Mouse (Mus musculus) B cell, adult 2 months (primary cell): ENCODE data around the gene Ift57.

Experiments
- DNase-seq, 2 experiments: peaks; one replicate each; pipeline ENCODE4 v3.0.0; 2022

Gene Ift57

DNA sequence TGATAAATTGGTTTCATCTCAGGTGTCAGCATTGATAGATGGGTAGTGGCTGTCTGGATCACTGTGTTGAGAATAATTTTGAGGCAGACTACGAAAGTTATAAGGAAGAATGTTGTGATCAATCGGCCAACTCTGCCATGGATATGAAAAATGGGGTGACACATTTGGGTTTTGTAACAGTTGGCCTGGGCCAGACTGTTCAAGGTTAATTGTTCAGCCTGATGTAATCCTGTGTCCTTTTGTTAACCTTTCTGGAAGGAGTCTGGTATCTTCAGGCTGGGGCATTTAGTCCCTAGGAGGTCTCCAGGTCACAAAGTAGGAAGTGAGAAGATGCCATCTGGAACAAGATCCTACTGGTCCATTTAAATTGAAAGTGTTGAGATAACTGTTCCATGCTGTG, 97.2 kb downstream of the Ift57 start:
- DNase-seq = no peak

DNA sequence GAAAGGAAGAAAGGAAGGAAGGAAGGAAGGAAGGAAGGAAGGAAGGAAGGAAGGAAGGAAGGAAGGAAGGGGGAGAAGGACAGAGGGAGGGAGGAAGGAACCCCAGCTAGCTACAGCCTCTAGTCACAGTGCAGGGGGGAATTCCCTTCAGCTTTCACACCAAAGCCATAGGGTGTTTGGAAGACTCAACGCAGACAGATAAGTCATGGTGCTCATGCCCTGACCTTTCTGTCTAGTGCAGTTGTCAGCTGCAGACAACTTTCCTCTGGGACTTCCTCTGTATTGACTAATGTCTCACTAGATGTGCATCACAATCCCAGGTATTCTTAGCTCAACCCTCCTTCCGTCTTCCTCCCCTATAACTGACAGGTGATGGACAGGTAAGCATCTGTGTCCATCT, 97.9 kb downstream of the Ift57 start:
- peak in 1 of 2 experiments; percentile 21 for DNase-seq

DNA sequence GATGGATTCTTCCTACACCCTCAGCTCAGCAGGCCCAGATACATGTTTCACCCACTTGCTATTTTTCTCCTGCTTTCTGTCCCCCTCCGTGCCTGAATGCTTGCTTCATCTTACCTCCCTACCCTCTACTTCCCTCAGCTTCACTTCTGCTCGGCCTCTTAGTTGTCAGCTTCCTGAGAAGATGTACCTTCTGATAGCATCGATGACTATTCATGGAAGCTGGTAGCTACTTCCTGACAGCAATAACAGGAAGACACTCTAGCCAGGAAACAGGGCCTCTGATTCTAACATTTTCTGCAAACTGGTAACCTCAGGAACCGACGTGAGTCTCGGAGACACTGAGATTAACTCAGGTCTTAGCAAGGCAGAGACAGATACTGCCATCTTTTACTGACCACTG, 99.8 kb downstream of the Ift57 start:
- DNase-seq = peak in 1 of 2 experiments; percentile 39

DNA sequence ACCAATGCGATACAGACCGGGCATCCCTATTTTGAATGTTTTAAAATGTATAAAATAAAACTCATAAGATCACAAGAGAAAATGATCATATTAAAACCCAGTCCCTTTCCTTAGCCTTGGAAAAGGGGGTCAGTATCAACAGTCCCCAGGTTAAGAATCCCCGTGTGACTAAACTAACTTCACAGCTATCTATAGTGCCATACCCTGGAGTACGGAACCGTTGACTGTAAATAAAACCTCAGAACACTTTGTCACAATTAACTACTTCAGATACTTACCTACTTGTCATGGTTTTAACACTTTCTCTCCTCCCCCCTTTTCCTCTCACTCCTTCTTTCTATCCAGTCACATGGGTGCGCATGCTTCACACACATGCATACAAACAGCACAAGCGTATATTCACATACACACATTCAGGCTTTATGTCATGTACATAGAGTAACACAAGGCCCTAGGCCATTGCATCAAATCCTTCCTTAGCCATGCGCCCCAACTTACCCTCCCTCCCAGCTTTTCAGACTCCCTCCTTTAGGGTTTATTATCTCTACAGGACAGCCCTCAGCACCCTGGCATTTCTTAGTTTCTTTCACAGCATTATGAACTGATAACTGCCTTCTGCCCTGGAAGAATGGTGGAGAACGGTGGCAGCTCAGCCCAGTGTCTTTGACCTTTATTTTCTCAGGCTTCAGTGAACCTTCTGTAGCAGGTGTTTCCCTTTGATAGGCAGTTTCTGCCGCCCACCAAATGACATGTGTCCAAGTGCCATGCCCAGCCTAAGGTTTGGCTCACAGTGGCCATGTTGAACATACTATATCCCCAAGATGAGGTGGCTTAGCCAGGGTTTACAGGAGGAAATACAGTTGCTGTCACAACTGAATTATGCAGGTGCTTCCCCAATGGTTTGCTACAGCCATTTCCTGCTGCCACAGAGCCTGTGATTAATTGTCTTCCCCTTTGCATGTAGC, 100.8 kb downstream of the Ift57 start, which contains the start of gene Cd47:
Gene Cd47 (plus strand): TSS at position 937 of the 965 bp plus-strand sequence.
- DNase-seq = peak; percentile 62

DNA sequence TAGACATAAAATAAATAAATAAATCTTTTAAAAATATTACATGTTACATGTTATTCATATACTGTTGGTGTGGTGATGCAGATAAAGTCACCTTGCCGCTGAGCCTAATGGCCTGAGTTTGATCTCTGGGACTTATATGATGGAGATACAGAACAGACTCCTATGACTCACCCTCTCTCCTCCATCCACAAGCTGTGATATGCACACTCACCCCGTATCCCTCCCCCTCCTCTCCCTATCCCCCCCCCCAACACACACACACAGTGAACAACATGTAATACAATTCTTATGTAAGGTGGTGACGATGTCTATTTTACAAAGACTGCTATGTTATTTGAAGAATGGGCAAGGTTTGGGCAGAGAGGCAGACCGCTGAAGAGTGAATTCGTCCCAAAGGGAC, 102.0 kb downstream of the Ift57 start:
- no peak for DNase-seq

DNA sequence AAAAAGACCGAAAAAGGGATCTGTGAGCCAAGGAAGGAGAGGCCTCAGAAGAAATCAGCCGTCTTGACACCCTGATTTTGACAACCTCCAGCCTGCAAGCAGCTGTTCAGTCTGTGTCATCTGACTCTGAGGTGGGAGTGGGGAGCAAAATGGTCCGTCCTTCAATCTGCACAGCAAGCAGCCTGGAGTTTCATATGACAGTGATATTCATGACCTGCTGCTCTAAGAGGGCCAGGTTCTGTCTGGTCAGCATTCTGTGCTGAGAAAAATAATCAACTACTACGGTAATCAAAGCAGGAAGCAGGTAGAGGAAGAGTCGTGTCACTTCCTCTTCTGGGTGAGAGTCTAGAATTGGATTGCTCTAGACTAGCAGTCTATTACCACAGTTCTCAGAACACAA, 102.4 kb downstream of the Ift57 start:
- DNase-seq = peak in 1 of 2 experiments; percentile 31

DNA sequence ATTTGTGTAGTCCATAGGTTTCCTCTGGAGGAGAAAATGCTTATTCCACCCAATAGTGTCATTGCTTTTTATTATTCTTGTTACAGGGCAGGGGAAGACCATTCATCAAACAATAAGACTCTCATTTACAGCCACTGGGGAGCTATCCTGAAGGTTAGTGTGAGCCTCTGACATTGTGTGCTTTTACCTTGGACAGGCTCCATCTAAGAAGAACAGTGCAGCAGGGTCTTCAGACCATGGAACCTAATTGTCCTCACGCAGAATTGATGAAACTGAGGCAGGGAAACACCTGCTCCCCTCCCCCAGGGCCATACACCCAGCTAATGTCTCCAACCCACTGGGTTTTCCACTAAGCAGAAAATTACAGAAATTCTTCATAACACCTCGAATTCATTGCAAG, 104.0 kb downstream of the Ift57 start:
- no peak for DNase-seq

DNA sequence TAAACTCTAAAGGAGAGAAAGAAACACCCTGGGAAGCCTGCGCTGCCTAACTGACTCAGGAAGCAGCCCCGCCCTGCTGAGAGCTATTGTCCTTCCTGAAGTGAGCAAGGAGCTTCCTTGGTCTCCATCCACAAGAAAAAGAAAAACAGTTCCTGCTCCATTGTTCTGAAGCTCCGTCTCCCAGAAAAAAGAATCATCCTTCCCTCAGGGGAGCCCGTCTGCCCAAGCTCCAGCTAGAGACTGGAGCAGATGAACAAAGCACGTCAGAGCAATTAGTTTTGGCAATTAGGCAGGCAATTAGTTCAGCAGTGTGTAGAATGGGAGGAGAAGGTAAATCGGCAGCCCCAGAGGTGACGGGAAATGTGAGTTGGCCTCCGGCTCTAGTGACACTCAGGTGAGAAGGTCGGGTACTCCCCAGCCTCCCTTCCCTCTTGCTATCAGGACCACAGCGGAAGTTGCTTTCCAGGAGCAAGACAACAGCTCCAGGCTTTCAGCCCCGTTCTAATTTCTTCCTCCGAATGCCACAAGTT, 105.0 kb downstream of the Ift57 start:
- no peak for DNase-seq

DNA sequence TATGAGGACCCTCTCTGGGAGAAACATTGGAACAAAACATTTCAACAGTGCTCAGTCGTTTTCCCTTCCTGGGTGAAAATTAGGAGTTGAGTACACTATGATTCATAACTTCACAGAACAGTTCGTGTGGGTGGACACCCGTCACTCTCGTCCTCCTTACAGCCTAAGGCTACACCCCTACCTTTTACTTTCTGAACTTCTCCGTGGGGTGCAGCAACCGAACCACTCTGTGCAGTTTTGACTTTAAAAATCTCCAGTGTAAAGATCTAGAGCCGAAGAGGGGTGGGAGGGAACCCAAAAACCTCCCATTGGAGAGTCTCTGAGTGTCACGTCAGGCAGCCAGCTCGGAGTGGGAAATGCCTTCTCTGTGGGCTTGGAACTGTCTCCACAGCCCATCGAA, 107.9 kb downstream of the Ift57 start:
- DNase-seq = no peak

DNA sequence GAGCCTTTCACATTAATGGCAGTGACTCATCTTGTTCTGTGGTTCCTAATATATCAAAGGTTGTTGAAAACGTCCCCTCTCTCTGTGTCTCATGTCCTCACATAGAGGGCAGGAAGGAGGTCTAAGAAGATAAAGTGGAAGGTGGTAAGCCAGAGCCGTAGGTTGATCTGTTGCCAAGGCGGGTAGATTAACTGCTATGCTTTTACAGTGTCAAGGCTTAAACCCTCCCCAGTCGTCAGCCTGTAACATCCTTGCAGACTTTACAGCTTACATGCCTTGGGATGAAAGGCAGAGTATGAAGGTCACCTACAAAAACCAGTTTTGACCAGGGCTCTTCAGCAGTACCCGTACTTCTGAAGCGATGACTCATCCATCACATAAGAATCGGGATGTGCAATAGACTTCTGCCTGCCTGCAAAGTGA, 108.4 kb downstream of the Ift57 start:
- DNase-seq = no peak

DNA sequence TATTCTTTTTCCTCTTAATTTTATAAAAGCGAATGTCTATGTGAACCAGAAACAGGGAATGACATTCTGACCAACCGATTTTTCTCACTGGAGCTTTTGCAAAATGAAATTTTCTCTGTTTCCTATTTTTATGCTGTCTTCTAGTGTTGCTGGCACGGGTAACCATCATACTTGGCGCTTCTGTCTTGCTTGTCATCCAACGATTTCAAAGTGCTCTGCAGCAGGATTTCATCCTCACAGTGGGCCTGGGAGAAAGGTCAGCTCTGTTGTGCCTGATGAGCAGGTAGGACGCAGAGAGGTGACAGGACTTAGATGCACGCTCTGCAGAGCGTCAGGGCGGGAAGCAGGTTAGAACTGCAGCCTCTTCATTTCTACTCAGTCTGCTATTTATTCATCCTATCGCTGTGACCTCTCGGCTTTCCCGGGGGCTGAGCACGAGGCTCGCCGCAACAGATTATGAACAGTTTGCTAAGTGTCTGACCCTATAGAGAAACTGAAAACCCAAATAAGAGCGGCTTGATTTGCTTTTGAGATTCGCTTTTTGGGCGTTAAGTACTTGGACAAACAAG, 108.9 kb downstream of the Ift57 start:
- DNase-seq = no peak

DNA sequence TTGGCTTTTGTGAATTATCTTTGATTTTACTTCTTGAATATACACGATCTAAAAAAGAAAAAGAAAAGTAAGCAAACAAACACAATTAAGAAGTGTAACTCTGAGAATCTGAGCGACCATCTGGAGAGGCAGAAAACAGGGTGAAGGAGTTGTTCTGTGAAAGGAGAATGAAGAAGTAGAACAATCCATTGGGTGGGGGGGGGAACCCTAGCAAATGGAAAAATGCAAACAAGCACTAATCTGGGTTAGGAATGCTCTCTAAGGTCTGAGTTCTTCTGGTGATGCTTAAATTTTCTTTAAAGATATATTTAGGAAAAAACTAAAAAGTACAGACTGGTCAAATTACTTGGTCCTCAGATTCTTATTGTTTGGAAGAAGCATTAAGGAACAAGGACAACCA, 112.9 kb downstream of the Ift57 start:
- DNase-seq = no peak

DNA sequence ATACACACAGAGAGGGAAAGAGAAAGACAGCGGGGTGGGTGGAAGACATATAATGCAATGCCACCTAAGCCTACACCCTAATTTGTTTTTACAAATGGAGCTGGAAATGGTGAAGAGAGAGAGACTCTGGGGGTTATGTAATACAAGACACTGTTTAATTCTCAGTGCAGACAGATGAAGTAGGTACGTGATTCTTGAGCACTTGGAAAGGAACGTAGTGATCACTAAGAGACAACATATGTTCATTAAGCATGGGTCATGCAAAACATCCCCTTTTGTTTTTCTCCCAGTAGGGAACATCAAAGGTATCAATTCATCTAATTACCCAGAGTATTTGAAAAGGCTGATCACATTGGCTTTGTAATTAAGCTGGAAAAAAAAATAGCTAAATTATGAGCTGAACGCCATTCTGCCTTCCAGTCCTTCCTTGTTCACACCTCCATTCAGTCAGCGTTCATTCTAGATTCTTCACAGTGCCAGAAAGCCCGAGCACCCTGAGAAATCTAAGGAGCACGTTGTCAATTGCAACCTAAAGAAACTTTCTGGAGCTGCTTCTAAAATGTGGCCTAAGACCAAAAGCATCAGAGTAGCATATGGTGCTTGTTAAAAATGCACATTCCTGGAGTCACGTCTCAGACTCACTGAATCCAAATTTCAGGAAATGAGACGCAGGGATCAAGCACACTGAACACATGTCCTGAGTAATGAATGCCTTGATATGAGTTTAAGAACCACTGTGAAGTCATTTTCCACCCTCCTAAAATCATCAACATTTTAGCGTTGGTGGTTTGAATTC, 114.0 kb downstream of the Ift57 start:
- DNase-seq = no peak

DNA sequence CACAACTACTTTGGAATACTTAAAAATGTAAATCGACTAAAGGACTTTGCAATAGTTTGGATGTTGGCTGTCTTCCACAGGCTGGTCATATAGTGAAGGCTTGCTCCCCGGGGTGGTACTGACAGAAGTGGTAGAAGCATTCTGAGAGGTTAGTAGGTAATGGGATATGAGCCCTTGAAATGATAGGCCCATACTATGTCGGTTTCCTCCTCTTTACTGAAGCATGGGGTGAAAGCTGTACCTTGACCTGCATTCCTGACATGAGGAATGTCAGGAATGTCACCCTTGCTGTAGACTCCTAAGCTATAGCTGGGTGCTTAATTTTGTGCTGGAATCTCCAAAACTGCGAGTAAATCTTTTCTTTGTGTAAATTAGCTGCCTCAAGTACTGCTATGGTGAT, 115.4 kb downstream of the Ift57 start:
- no peak for DNase-seq
